Mouse (Mus musculus) gastrocnemius, postnatal 36 days (tissue): ENCODE measurements at regions not wholly inside any gene's neighbourhood (a gene's known extent, or its start where the extent isn't known, plus 50 kb on each side); places are given as distances from the start of the nearest gene placed in this dataset.
A peak's percentile ranks its signal among the peaks of the same experiment; 100 is the strongest.

Experiments used
- DNase-seq, 2 experiments: peaks; one replicate each; pipeline ENCODE4 v3.0.0; 2022
- intact Hi-C: fragments of 180-260 bp; cut with DNase I; formaldehyde crosslinking; loops from one replicate; pipeline ENCODE4 v1.15.1; 2025

DNA sequence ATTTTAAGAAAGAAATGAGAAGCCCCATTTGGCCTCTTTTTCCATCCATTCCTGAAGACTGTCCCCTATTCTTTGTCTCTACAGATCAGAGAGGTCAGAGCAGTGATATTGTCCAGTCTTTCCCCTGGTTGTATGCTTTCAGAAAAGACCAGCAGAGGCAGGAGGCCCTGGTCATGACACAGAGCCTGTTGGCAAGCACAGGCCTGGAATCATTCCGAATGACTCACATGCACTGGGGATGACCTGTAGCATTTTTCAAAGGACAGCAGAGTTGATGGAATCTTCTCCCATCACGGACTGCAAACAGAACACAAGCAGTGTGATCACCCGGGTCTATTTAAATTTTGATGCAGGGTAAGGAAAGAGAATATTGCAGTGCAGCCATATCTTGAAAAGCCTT, 50.2 kb upstream of the Nxt1 start:
- peak; percentile 51 to 61 for DNase-seq
- intact Hi-C loops: no loop called here

DNA sequence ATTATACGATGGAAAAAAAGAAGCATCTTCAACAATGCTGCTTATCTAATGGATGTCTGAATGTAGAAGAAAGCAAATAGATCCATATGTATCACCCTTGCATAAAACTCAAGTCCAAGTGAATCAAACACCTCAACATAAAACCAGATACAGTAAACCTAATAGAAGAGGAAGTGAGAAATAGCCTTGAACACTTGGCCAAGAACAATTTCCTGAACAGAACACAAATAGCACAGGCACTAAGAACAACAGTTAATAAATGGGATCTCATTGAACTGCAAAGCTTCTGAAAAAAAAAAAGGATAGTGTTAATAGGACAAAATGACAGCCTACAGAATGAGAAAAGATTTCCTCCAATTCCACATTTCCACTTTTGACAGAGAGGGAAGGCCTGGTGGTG, 60.5 kb upstream of the Nxt1 start:
- DNase-seq: no peak
- intact Hi-C loops: no loop called here

DNA sequence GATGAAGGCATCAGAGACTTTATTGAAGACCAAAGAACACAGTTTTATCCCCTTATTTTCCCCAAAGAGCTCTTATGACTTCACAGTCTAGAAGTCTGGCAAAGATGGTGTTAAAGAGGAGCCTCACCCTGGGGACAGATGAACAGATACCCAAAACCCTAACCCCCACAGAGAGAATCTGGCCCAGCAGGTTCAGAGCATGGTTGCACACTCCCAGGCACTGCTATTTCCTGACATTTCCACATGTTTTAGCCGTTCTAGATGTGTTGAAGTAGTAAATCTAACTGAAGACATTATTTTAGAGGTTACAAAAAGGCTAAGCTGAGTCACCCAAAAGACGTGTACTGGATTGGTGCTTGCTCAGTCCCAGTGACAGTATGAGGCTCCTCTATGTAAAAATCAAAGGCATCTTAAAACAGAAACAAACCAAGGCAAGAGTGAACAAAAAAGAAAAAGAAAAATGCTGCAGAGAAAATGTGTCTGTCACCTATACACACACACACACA, 66.9 kb upstream of the Nxt1 start:
- no peak for DNase-seq
- intact Hi-C loops: no loop called here

DNA sequence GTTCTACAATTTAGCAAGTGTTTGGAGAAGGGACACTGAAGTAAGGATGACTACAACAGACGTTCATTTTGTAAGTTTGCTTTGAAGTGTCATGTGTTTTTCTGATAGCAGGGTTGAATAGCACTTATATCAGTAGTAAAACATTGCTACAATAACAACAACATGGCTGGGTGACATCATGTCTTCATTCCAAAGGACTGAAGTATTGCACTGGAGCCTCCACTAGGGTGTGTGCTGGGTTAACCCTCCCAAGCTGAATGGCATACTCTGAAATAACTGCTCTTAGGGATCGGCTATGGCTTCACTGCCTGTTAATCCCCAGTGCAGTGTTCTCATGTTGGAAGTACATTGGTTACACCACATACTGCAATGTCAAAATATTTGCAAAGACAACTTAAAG, 68.5 kb upstream of the Nxt1 start:
- intact Hi-C loops: no loop called here

DNA sequence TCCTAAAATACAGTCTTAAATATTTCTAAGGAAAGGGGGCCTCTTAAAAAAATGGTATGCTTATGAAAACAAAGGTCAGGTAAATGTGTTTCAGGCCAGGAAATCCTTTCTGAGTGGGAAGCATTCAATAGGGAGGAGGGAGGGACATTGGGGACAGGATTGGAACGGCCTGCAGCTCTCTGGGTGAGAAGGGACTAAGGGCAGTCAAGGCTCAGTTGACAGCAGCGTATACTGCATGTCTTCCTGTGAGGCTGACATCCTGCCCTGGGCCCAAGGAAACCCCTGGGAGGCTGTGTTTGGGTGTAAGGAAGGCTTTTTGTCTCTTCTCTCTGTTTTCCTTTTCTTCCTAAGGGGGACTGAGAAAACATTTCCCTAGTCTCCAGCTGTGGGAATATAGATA, 69.1 kb upstream of the Nxt1 start:
- intact Hi-C loops: no loop called here
- DNase-seq: no peak

More for the DNA sequence above, 68.5 kb upstream of the Nxt1 start:
- no peak for DNase-seq

DNA sequence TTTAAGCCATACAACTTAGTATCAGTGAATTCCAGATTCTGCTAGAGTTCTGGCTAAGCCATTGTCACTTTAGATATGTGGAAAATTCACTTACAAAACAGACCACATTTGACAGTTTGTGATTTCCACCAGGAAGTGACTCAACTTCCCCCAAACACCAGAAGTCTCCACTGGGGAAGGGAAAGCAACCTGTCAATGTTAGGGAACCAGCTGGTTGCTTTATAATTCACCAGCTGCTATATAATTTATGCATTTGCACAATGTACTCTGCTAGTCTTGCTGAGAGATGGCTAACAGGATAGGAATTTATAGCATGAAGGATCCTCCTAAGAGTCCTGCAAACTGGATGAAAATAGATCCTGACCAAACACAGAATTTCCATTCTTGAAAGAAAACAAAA, 72.9 kb upstream of the Nxt1 start:
- intact Hi-C loops: no loop called here
- DNase-seq: no peak

DNA sequence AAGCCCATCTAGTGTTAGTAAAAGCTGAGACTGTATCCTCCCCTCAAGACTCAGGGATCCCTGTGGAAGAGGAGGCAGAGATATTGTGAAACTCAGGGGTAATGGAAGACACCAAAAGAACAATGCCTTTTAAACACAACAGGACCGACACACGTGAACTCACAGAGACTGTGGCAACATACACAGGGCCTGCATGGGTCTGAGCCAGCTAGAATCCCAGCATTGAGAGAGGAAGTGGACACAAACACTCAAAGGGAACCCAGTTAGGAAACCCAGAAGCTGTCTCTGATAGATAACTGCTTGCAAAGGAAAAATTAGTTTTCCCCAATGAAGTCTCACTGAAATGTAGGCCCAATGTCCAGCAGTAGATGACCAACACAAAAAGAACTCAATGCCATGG, 75.4 kb upstream of the Nxt1 start:
- intact Hi-C loops: no loop called here
- DNase-seq: no peak

DNA sequence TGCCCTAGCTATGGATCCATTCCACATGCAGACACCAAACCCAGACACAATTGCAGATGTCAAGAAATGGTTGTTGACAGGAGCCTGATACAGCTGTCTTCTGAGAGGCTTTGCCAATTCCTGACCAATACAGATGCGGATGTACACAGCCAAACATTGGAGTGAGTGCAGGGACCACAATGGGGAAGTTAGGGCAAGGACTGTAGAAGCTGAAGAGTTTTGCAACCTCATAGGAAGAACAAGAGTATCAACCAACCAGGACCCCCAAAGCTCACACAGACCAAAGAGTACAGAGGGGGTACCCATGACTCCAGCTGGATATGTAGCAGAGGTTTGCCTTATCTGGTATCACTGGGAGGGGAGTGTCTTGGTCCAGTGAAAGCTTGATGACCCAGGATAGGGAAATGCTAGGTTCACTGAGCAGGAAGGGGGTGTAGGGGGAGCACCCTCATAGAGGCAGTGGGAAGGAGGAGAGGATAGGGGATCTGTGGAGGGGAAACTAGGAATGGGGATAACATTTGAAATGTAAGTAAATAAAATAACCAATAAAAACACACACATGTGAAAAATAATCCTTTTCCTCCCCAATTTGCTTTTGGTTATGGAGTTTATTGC, 86.6 kb upstream of the Nxt1 start:
- DNase-seq: no peak
- intact Hi-C loops: no loop called here

DNA sequence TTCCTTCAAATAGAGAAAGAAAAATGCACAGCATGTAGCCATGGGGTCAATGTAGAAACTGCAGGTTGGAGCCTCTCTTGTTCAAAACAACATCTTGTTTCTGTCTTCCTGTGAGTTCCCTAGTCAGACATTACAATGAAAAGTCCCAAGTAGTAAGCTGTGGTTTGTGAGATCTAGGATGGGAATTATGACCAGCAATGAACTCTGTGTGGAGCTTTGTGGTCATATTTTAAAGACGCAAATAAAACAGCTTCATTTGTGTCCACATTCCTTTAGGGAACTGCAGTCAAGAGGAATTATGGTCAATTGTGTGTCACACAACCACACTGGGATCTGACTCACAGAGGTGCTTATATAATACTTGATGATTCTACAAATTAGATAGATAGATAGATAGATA, 90.2 kb upstream of the Nxt1 start:
- intact Hi-C loops: no loop called here

DNA sequence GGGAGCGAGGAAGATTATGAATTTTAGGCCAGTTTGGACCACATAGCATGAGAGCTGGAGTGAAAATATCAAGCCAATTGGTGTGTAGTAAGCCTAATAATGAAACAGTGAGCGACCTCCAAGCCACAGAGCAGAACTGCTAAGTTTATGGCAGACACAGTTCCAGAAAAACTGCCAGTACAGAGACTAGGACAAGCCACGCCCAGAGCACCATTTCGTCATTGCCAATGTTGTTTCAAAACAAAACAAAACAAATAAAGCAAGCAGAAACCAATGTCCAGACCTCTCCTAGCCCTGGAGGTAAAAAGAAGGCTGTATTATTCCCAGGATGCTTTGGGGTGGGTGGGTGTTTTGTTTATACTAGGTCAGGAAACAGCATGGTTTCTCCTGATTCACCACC, 90.7 kb upstream of the Nxt1 start:
- no peak for DNase-seq

More for the DNA sequence above, 90.2 kb upstream of the Nxt1 start:
- no peak for DNase-seq

DNA sequence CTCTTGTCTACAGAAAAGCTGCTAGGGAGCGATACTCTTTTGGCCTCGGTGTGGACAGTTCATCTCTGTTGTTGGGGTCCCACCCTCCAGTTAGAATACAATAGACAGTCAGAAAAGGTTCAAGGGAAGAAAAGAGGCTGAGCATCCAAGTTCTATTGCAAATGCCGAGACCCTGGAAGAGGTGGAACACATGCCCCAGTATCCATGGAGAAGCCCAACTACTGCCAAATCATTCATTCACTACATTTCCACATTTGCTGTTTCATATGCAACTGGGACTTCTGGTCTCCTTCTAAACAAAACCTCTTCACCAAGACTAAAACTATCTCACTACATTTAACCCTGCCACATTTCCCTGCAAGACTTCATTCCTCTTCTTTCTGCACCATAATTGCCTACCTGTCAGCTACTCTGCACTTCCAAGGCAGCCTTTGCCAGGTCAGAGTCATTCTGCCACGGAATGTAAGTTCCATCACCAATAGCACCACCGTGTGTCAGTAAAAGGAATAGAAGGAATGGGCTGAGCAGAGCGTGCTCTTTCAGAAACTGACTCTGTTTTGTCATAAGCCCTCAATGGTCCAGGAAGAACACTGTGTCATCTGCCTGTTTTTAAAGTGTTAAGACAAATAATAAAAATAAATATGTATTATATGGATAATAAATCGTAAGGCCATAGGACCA, 92.0 kb upstream of the Nxt1 start:
- intact Hi-C loops: no loop called here
- DNase-seq: no peak

More for the DNA sequence above, 90.7 kb upstream of the Nxt1 start:
- intact Hi-C loops: no loop called here

DNA sequence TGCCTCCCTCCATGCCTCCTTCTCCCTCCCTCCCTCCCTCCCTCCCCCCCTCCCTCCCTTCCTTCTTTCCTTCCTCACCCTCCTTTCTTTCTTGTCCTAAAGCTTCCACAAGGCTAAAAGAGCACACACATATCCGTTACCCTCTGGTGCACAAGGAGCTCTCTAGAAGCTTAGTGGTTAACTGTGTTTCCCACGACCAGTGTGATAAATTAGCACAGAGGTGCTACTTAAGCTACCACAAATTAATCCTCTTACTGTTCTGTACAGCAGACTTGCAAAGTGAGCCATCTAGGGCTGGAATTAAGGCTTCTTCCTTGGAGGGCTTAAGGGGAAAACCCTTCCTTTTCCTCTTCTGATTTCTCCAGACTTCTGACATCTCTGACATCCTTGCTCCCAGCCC, 92.8 kb upstream of the Nxt1 start:
- intact Hi-C loops: loop anchor here (5.0 kb wide), 1 partner anchor 73 kb away; no protein-coding TSS in a partner anchor

DNA sequence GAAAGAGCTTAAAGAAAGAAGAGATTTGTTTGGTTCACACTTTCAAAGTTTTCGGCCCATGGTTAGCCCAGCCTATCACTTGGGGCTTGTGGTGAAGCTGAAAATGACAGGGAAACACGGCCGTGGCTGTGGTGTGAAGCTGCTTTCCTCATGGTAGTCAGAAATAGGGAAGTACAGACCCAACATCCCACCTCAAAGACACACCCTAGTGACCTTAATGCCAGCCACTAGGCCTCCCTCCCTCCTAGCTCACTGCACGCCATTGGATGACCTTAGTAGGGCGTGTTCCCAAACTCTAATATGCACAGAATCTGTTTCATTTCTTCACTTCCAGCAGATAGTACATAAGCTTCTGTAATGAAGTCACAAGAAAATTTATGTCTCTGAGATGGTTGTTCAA, 93.4 kb upstream of the Nxt1 start:
- no peak for DNase-seq
- intact Hi-C loops: loop anchor here (5.0 kb wide), 1 partner anchor 73 kb away; no protein-coding TSS in a partner anchor

More for the DNA sequence above, 92.8 kb upstream of the Nxt1 start:
- no peak for DNase-seq

DNA sequence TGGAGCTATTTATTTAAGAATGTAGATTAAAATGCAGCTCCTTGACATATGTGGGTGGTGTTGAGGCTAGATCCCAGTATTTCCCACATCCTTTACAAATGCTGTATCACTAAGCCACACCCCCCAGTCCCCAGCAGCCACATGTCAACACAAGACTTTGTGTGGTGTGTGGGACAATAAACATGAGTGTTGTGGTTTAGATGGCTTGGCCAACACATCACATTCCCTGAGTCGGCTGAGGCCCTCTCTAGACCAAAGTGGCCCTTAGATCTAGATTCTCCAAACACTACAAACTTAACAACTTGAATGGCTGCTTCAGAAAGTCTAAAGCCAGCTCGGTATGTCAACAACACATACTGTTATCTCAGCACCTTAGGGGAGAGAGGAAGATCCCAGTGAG, 94.2 kb upstream of the Nxt1 start:
- DNase-seq: no peak
- intact Hi-C loops: loop anchor here (5.0 kb wide), 1 partner anchor 74 kb away; no protein-coding TSS in a partner anchor

DNA sequence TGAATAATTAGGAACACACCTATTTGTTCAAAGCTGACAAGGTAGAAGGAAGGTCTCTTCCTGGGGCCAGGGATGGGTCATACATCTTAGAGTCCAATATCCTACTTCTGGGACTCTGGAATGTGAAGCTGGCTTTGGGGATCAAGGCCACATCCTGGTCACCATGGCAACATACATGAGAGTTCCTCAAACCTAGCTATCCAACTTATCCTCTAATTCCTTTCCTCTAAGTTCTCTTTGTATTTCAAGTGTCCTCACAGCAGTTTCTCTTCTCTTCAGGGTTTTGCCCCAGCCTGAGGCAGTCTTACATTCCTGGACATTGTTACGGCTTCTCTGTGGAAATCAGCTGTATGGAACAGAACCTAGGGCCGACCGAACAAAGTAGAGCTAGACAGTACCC, 97.0 kb upstream of the Nxt1 start:
- intact Hi-C loops: loop anchor here (5.0 kb wide), 1 partner anchor 77 kb away; no protein-coding TSS in a partner anchor

DNA sequence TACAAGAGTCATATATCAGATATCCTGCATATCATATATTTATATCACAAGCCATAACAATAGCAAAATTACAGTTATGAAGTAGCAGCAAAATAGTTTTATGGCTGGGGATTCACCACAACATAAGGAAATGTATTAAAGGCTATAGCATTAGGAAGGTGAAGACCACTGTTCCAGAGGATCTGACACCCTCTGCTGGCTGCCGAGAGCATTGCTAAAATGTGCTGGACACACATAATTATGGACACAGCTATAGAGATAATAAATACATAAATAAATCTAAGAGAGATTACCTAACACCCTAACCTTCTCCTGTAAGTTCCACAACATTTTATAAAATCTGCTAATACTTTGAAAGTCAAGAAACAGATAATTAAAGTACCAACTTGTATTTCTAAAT, 100.2 kb upstream of the Nxt1 start:
- intact Hi-C loops: loop anchor here (5.0 kb wide), 2 partner anchors 165 to 195 kb away; partner anchors contain the start of gene Thbd
- DNase-seq: peak; percentile 52 to 58

More for the DNA sequence above, 97.0 kb upstream of the Nxt1 start:
- DNase-seq: no peak

DNA sequence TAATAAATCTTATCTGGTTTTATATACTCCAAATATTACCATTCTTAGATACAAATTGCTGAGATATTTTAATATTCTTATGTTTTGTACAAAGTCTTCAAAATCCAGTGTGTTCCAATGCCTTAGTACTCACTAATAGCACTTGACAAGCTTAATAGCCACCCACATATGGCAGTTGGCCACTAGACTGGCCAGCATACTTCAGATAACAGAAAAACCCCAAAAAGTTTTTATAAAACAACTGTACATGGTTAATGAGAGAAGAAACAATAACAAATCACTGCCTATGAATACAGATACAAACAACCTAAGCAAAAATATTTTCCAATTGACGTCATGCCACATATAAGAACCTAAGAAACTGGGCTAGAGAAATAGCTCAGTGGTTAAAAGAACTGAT, 100.8 kb upstream of the Nxt1 start:
- DNase-seq: no peak
- intact Hi-C loops: loop anchor here (2.0 to 5.0 kb wide), 3 partner anchors 164 to 451 kb away; partner anchors contain the start of gene Thbd

DNA sequence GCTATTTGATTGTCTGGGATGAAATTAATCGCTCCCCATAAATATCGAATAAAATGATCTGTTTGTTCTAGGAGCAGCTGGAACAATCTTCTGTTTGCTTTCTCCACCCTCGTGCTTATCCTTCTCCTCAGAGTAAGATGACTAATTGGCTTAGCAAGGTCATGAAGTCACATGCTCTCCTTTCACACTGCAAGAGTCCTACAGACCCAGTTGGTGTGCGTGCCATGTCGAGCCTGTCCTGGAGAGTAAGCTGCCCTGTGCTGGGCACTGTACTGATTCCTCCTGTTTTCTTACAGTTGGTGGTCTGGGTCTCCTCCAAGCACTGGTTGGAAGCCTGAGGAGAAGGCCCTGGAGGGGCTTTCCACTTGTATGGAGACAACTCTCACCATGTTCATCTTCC, 101.4 kb upstream of the Nxt1 start:
- no peak for DNase-seq
- intact Hi-C loops: loop anchor here (2.0 to 5.0 kb wide), 3 partner anchors 164 to 450 kb away; partner anchors contain the start of gene Thbd

DNA sequence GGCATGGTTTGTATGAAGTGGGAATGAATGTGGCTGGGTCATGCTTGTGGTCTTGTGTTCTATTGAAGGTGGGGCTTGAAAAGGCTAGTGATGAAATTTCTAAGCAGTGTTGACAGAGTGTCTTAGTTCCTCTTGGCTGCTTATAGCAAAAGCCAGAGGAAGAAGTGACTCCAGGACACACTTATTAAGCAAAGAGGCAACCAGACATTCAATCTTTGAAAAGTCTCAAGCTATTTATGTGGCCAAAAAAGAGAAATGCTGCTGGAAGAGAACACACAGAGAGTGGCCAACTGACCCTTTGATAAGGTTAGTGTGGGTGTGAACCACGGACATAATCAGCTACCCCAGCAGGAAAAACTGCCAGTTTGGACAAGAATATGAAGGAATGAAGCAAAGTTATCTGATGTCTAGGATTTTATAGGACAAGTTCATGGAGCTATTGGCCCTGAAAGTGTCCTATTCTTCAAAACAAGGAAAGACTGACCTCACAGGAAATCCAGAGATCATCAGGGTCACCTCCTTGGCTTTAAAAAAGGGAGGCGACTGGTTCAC, 104.4 kb upstream of the Nxt1 start:
- intact Hi-C loops: no loop called here

DNA sequence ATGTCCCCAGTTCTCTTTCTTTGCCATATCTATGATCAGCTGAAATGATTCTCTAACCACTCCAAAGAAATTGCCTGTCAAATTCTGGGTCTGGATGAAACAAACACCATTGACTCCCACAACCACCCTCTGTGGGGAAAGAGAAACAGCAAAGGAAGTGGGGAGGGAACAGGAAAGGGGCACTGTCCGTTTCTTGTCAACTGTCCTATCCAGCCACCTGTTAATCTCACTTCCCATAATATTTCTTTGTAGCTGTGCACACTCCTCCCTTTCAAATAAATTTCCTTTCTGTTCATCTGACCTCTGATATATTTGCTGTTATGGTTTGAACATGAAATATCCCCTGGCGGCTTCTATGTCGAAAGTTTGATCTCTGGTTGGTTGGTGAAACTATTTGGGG, 109.0 kb upstream of the Nxt1 start:
- DNase-seq: no peak
- intact Hi-C loops: no loop called here

More for the DNA sequence above, 104.4 kb upstream of the Nxt1 start:
- DNase-seq: no peak

DNA sequence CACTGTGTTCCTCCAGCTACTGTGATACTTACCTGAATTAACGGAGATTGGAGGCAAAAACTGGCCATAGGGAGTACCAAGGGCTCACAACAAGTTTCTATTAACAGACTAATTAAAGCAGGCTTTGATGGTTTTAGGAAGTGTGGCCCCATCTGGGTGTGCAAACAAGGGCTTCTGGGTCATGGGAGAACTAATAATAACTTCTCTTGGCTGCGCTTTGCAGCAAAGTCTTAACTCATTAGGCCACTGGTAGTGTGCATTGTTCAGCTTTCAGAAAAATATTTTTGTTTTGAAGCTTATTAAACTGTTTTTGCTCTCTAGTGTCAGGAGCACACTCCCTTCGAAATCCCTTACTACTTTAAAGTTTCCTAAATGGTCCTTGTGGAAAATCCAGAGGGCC, 110.4 kb upstream of the Nxt1 start:
- intact Hi-C loops: no loop called here
- DNase-seq: no peak
